Mouse (Mus musculus): Measurements from ENCODE around the gene Gm8082.
"Not testable (repeated sequence)": the region's sequence is repeated elsewhere in the genome, so short reads cannot be mapped to it uniquely, and the experiment has no call there.

Gene Gm8082

GRCm38 (mm10) chr14:42993524-42993923, at the start of gene Gm8082:
Gene Gm8082, minus strand, starts transcription at chr14:42993624.
- not testable (repeated sequence) for DNase-seq

GRCm38 (mm10) chr14:43015528-43015927, 22.1 kb upstream of the Gm8082 start, which contains the start of gene Gm10376:
Gene Gm10376, minus strand, starts transcription at chr14:43015628.
- DNase-seq = not testable (repeated sequence)

Measured in retina, postnatal 1 day (tissue).